Mouse (Mus musculus): ENCODE measurements around the gene Hecw2. TPM values are rescaled to one million over a fixed set of nuclear protein-coding genes. Genes with fewer than 3 reads are reported as not detected.

Gene Hecw2
- polyA plus RNA-seq, 1 experiment from 2014 or later = 5.7 TPM

DNA sequence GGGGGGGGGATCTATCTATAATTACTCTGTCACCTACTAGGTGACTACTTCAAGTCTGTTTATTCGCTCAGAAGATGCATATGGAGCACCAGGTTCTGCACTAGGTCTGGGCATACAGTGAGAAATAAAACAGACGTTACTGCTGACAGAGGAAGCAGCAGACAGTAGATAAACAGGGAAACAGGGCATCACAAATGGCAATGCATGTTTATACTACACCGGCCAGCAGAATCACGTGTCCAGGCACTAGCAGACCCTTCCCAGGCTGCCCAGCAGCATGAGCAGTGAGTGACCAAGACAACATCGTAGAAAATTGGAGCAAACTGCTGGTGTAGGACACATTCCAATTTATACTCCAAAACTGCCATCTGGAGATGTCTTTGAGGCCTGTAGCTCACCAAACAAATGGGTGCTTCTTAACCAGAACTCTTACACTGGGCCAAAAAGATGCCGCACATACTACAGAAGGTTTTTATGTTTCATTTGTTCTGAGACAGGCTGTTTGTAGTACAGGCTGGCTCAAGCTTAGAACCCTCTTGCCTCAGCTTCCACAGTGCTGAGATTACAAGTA is 41.7 kb downstream of the Hecw2 start:
- Histone ChIP-seq H3K4me3 (replicated peaks) (no peak overlapping the region), H3K27ac (no peak overlapping the region), H3K9me3 (no peaks in the 10 kb centered on the region), H3K4me2 (replicated peaks) (no peak overlapping the region), H3K4me1 (replicated peaks) (no peaks in the 10 kb centered on the region), H3K9ac (replicated peaks) (no peak overlapping the region), H3K36me3 (no peaks in the 10 kb centered on the region), H3K27me3 (no peaks in the 10 kb centered on the region)
- ATAC-seq = no peak
- 88% methylated on average over 6 of the region's 6 CpGs for WGBS

DNA sequence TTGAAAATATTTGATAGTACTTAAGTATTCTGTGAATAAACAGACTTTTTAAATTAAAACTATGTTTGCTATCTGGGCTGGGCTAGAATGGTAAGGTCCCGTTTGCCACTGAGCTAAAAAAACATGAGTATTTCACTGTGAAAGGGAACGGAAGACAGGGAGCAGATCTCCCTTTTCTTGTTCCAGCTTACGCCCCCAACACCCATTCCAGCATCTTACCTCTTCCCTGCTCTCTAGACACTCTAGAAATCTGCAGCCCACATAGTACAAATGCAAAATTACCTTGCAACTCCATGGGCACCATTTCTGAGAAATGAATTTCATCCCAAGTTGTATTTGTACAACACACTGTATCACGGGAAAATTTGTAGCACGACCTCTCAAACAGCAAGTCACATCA is 49.9 kb downstream of the Hecw2 start:
- Histone ChIP-seq H3K9ac (replicated peaks) (no peak overlapping the region), H3K4me2 (replicated peaks) (no peak overlapping the region), H3K9me3 (no peaks in the 10 kb centered on the region), H3K36me3 (no peaks in the 10 kb centered on the region), H3K4me1 (replicated peaks) (no peaks in the 10 kb centered on the region), H3K27ac (no peak overlapping the region), H3K4me3 (replicated peaks) (no peak overlapping the region), H3K27me3 (no peaks in the 10 kb centered on the region)
- WGBS = 88% methylated on average over 5 of the region's 5 CpGs
- no peak for ATAC-seq

DNA sequence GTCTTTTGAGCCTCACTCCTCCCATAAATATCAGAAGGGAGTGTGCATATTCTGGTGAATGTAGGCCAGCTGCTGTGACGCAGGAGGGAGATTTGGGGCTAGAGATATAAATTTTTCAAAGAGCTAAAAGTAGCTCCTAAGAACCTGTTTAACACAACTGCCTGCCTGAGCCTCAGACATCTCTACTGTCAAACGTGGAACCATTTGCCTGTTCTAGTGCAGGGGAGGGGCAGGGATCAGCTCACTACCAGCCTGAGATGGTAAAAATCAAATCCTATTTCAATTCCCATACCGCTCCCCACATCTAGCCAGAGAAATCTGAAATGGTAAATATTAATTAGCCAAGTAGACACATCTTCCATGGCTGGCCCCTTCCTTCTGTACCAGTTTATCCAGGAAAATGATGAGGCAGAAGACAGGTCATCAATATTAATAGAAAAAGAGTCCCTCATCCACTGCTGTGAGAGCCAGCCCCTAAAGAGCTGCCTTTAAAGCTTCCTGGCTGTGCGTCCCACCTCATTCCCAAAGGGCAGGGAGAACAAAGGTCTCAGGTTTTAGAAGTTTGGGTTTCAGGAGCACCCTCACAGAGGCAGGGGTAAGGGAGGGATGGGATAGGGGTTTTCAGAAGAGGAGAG is 61.0 kb downstream of the Hecw2 start:
- no peak overlapping the region for H3K4me2 ChIP-seq (replicated peaks)
- H3K4me3 ChIP-seq (replicated peaks) = no peak overlapping the region
- no peaks in the 10 kb centered on the region for H3K9me3 ChIP-seq
- H3K27me3 ChIP-seq = no peaks in the 10 kb centered on the region
- H3K36me3 ChIP-seq = no peaks in the 10 kb centered on the region
- H3K4me1 ChIP-seq (replicated peaks) = peaks cover 14% of the 10 kb centered on the region
- H3K9ac ChIP-seq (replicated peaks) = no peak overlapping the region
- WGBS = 42% methylated on average over 4 of the region's 4 CpGs
- peak overlapping the region; percentile 67 for H3K27ac ChIP-seq
- ATAC-seq = peak; percentile 87

DNA sequence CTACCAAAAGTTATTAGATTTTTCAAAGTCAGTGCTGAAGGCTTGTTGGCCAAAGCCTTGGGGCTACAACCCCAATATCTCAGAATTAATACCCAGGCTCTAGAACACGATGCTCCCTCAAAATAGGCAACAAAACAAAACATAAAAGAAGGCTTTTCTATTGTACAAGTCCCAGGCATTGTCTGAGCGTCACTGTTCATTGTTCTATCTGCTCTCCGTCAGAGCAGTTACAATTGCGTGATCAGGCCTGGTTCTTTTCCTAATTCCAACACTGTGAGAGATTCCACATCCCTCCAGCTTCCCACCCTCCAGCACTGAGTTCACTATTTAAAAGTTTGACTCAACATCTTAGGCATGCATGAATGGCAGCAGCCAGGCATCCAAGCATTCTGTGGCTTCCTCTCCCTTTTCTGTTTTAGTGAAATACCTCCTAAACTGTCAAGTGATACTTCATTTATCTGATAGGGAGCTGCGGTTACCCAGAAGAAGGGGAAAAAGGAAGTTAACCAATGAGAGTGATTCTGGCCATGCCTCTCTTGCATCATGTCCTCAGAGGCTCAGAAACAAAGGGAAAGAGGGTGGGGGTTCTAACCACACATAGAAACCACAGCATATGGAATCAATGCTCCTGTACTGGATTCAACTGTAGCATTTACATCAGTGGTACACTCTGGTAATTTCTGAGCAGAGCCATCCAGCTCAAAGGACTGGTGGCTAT is 66.1 kb downstream of the Hecw2 start:
- no peak for ATAC-seq
- Histone ChIP-seq H3K4me3 (replicated peaks) (no peak overlapping the region), H3K36me3 (no peaks in the 10 kb centered on the region), H3K27me3 (no peaks in the 10 kb centered on the region), H3K9me3 (no peaks in the 10 kb centered on the region), H3K27ac (no peak overlapping the region), H3K4me1 (replicated peaks) (peaks cover 11% of the 10 kb centered on the region), H3K4me2 (replicated peaks) (no peak overlapping the region), H3K9ac (replicated peaks) (no peak overlapping the region)
- 41% methylated on average over 5 of the region's 5 CpGs for WGBS

DNA sequence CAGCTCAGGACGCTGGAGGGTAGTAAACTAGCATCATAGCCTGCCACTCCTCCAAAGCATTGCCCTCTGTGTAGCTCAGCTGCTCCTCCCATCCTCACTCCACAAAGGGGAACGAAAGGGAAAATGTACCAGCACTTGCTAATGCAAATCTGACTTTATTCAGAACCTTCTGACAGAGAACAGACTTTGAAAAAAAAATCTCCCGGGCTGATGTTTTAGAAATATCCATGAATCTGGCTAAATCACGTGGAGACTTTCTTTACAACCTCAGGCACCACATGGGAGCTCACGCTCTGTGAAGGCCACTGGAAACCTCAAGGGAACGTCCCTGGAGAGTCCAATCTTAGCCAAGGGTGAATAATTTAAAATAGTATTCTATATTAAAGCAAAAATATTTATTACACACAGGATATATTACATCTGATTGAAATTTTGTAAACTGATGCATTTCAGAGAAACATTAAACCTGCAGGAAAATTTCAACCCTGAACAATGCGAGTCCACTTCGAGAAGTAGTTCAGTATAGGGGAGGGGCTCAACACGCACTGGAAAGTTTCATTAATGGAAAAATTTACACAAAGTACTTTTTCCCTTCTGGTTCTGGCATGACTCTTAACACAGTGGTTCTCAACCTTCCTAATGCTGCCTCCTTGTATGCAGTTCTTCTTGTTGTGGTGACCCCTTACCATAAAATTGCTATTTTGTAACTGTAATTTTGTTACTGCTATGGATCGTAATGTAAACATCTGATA is 67.8 kb downstream of the Hecw2 start:
- 79% methylated on average over 10 of the region's 10 CpGs for WGBS
- no peaks in the 10 kb centered on the region for H3K4me1 ChIP-seq (replicated peaks)
- H3K9me3 ChIP-seq = no peaks in the 10 kb centered on the region
- no peak overlapping the region for H3K9ac ChIP-seq (replicated peaks)
- no peak overlapping the region for H3K27ac ChIP-seq
- H3K36me3 ChIP-seq = no peaks in the 10 kb centered on the region
- 0 out of 2 replicates have a peak, but pooled peaks have one; percentile 48 for ATAC-seq
- no peak overlapping the region for H3K4me3 ChIP-seq (replicated peaks)
- H3K27me3 ChIP-seq = no peaks in the 10 kb centered on the region
- H3K4me2 ChIP-seq (replicated peaks) = no peak overlapping the region

DNA sequence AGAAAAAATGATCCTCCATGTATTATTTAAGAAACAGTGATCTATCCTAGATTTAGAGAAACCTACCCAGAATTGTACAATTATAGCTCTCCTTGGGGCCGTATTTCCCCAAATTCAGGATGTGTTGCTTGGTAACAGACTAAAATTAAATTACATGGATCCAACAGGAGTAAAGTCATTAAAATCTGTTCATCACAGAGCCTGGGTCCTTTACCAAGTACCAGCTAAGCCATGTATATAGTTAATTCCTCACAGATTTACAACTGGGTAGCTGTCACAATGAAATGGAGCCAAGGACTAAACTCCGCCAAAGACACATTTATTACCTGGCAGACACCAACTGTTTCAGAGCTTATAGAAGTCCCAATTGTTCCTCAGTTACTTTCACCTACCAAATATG is 72.4 kb downstream of the Hecw2 start:
- WGBS = 89% methylated on average over 2 of the region's 2 CpGs
- Histone ChIP-seq H3K27me3 (no peaks in the 10 kb centered on the region), H3K9ac (replicated peaks) (no peak overlapping the region)

DNA sequence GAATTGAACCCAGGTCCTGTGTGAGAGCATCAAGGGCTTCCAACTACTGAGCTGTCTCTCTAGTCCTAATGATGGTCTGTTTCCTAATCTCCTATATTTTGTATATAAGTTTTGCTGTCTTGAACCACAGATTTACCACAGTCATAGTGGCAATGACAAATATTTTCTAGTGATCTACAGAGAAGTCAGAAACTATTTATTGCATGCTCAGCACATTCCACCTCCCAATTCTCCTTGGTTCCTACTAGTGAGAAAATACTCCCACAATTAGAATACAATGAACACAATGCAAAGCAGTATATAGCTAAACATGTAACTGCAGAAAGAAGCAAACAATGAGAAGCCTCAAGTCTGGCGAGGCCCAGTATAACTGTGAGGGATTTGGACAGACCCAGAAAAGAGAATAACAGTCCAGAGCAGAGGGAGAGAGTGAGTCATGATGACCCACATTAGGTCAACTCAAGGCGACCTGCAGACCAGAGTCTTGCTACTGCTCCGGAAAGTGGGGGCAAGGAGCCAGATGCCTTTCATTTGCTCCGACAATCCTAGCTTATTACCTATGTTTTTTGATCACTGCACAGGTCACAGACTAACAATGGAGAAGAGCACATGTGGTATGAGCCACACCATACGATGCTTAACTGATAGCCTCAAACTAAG is 73.8 kb downstream of the Hecw2 start:
- Histone ChIP-seq H3K4me1 (replicated peaks) (peaks cover 7% of the 10 kb centered on the region), H3K27me3 (no peaks in the 10 kb centered on the region), H3K4me2 (replicated peaks) (no peak overlapping the region), H3K4me3 (replicated peaks) (no peak overlapping the region), H3K27ac (no peak overlapping the region), H3K9me3 (no peaks in the 10 kb centered on the region), H3K9ac (replicated peaks) (no peak overlapping the region), H3K36me3 (no peaks in the 10 kb centered on the region)
- 89% methylated on average over 5 of the region's 5 CpGs for WGBS
- no peak for ATAC-seq

More for the DNA sequence above, 72.4 kb downstream of the Hecw2 start:
- Histone ChIP-seq H3K27ac (no peak overlapping the region), H3K36me3 (no peaks in the 10 kb centered on the region), H3K4me1 (replicated peaks) (peaks cover 7% of the 10 kb centered on the region), H3K9me3 (no peaks in the 10 kb centered on the region), H3K4me2 (replicated peaks) (no peak overlapping the region), H3K4me3 (replicated peaks) (no peak overlapping the region)
- ATAC-seq = no peak

DNA sequence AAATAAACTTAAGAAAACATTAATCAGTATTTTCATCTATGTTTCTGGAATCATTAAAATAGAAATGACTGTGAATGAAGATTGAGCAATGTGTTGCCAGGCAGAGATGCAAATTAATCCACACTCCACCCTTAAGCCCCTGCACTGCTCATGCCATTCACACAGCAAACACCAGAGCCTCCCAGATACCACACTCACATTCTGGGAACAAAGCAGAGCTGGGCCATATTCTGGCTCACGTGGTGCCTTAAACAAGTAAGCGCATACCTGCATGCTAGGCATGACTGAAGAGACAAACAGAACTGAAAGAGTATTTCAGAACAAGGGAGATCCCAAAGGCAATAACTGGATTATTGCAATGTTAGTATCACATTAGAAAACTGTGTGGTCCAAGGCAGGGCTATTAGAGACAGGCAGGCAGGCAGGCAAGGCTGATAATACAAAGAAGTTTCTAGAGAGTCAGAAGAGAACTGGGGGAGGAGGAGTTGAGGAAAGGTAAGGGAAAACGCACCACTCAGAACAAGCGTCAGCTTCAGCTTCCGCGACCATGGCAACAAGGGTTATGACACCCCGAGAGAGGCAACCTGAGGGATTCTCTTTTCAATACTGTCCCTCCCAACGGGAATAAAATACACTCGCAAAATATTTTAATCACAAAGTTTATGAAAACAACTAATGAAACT is 75.2 kb downstream of the Hecw2 start:
- Histone ChIP-seq H3K27me3 (no peaks in the 10 kb centered on the region), H3K9ac (replicated peaks) (no peak overlapping the region), H3K27ac (no peak overlapping the region), H3K9me3 (no peaks in the 10 kb centered on the region), H3K4me3 (replicated peaks) (no peak overlapping the region), H3K4me2 (replicated peaks) (no peak overlapping the region), H3K4me1 (replicated peaks) (peaks cover 7% of the 10 kb centered on the region), H3K36me3 (no peaks in the 10 kb centered on the region)
- WGBS = 55% methylated on average over 9 of the region's 9 CpGs
- ATAC-seq = peak; percentile 92

DNA sequence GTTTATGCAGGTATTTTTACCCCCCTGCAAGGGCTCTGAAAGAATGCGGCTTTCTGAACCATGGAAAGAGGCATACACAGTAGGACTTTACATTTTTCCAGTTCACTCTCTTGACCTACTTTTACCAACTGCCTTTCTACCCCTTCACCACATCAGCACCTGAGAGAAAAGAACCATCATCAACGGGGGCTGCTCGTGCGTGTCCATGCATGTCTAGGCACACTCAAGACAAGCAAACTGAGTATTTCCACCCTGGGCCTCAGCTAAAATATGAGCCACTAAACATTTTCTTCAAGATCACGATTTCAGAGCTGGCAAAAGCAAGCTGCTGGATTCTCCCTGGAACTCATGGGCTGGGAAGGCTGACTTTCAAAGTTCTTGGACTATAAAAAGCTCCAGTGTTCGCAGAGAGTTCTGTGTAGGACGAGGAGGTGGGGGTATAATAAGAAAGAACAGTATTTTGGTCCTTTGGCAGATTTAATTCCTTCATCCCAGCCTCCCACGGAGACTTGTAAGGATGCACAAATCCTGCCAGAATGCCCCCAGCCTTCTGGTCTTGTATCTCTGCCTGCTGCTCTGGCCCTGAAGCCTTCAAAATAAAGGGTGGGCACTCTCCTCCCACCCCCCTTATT is 76.5 kb downstream of the Hecw2 start:
- H3K9me3 ChIP-seq = no peaks in the 10 kb centered on the region
- no peak for ATAC-seq
- no peak overlapping the region for H3K4me2 ChIP-seq (replicated peaks)
- WGBS = 75% methylated on average over 8 of the region's 8 CpGs
- H3K27ac ChIP-seq = no peak overlapping the region
- H3K27me3 ChIP-seq = no peaks in the 10 kb centered on the region
- H3K4me3 ChIP-seq (replicated peaks) = no peak overlapping the region
- no peak overlapping the region for H3K9ac ChIP-seq (replicated peaks)
- H3K4me1 ChIP-seq (replicated peaks) = peaks cover 7% of the 10 kb centered on the region
- H3K36me3 ChIP-seq = no peaks in the 10 kb centered on the region

DNA sequence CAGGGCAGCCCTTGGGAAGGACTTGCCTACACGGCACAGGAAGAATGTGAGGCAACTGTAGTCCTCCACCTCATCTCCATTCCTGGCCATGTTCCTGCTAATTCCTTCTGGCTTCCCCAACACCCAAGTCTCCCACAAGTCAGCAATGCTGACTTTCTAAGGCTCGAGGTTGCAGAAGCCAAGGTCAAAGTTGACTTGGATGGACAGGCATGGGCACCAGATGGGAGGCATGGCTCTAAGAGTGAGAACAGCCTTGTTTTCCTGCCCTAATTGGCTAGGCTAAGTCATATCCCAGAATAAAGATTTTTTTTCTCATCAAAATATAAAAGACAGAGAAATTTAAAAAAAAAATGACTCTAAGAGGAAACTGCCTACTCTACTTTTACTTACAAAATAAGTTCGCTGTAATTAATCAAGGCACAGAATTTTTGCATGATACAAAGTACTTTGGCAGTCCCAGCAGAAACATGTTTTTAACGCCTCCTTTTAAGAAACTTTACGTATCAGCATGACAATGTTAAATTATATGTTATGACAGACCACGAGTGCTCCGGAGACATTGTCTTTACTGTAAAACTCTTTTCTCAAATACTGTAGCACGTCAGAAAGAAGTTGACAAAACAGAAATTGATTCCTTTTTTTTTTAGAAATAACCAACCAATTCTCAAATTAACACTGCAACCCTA is 83.9 kb downstream of the Hecw2 start:
- no peaks in the 10 kb centered on the region for H3K27me3 ChIP-seq
- H3K9me3 ChIP-seq = no peaks in the 10 kb centered on the region
- H3K4me1 ChIP-seq (replicated peaks) = no peaks in the 10 kb centered on the region
- WGBS = 91% methylated on average over 8 of the region's 8 CpGs
- no peak overlapping the region for H3K27ac ChIP-seq
- H3K4me2 ChIP-seq (replicated peaks) = no peak overlapping the region
- no peak overlapping the region for H3K9ac ChIP-seq (replicated peaks)
- no peaks in the 10 kb centered on the region for H3K36me3 ChIP-seq
- no peak for ATAC-seq
- no peak overlapping the region for H3K4me3 ChIP-seq (replicated peaks)

DNA sequence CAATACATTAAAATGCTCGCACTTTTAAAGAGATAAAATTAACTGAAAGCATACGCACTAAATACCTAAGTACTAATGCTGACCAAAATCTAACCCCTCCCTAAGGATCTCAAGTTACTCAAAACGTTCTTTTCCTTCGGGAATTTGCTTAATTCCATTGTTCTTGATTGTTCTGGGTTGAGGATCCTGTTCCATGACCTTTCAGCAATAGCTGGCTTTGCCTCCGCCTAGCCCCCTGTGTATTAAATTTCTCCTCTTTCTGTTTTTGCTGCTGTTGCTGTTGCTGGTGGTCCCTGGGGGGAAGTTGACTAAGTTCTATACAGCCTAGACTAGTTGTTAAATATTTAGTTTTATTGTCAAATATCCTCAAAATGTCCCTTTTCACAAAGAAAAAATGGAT is 85.7 kb downstream of the Hecw2 start:
- H3K4me3 ChIP-seq (replicated peaks) = no peak overlapping the region
- no peak overlapping the region for H3K4me2 ChIP-seq (replicated peaks)
- WGBS = 60% methylated on average over 5 of the region's 5 CpGs
- no peak overlapping the region for H3K27ac ChIP-seq
- ATAC-seq = no peak
- H3K27me3 ChIP-seq = no peaks in the 10 kb centered on the region
- H3K4me1 ChIP-seq (replicated peaks) = no peaks in the 10 kb centered on the region
- no peaks in the 10 kb centered on the region for H3K9me3 ChIP-seq
- H3K9ac ChIP-seq (replicated peaks) = no peak overlapping the region
- H3K36me3 ChIP-seq = no peaks in the 10 kb centered on the region

Measured in midbrain, embryonic 13.5 days (tissue).